Mouse (Mus musculus) layer of hippocampus, adult 2 months (tissue): Measurements from ENCODE around the gene Trabd. TPM values are rescaled to one million over a fixed set of nuclear protein-coding genes. Genes with fewer than 3 reads are reported as not detected.

Source experiments
- DNase-seq, 2 experiments: peaks; one replicate each; pipeline ENCODE4 v3.0.0; 2022; ENCODE audit warnings: low spot score in 2 of 2
- H3K27ac ChIP-seq: fragments of 200-600 bp; 2 replicates; pipeline ENCODE4 v1.8.1; 2022
- H3K4me3 ChIP-seq: fragments of 200-600 bp; 2 replicates; pipeline ENCODE4 v1.8.1; 2022; ENCODE audit warnings: mild to moderate bottlenecking
- CTCF ChIP-seq: fragments of 200-600 bp; conservative IDR thresholded peaks from 2 replicates; pipeline ENCODE4 v1.8.1; 2022; ENCODE audit warnings: antibody characterized with exemption, mild to moderate bottlenecking, moderate library complexity
- total RNA-seq, 2 experiments: library from RNA; stranded (reverse); gene quantifications; 2 replicates each; pipeline ENCODE4 v1.2.3; 2021

Gene Trabd
- total RNA-seq, 2 experiments from 2014 or later: 21.4 to 24.2 TPM

GRCm38 (mm10) chr15:89123595-89123994 is 48.7 kb downstream of the Trabd start:
- Histone ChIP-seq H3K27ac (peak overlapping the region; percentile 90), H3K4me3 (peak overlapping the region; percentile 64)
- DNase-seq: peak; percentile 37 to 62
- peak; percentile 71 for TF ChIP-seq CTCF

GRCm38 (mm10) chr15:89124312-89124711 is 49.4 kb downstream of the Trabd start:
- DNase-seq: no peak
- Histone ChIP-seq H3K27ac (no peak overlapping the region), H3K4me3 (no peak overlapping the region)
- TF ChIP-seq CTCF: no peak

- no peak for DNase-seq
- H3K4me3 ChIP-seq: no peak overlapping the region
- no peak overlapping the region for H3K27ac ChIP-seq
- no peak for TF ChIP-seq CTCF
Observed at GRCm38 (mm10) chr15:89125351-89125750, 50.4 kb downstream of the Trabd start.

- H3K4me3 ChIP-seq: no peak overlapping the region
- DNase-seq: no peak
- no peak overlapping the region for H3K27ac ChIP-seq
- no peak for TF ChIP-seq CTCF
Observed at GRCm38 (mm10) chr15:89126622-89127021, 51.7 kb downstream of the Trabd start.

GRCm38 (mm10) chr15:89127364-89127940 is 52.5 kb downstream of the Trabd start:
- TF ChIP-seq CTCF: no peak
- Histone ChIP-seq H3K27ac (peak overlapping the region; percentile 97; the same call in 1 of the 2 replicates), H3K4me3 (peak overlapping the region; percentile 80)
- DNase-seq: no peak

GRCm38 (mm10) chr15:89128382-89129350 is 53.7 kb downstream of the Trabd start, which contains the start of gene Hdac10:
TSS of gene Hdac10 (minus strand) at chr15:89128700.
- peak; percentile 94 for TF ChIP-seq CTCF
- peak within 1 kb of the TSS; percentile 97 for H3K27ac ChIP-seq
- H3K4me3 ChIP-seq: peak within 1 kb of the TSS; percentile 80
- DNase-seq: peak; percentile 70 to 76

- no peak for DNase-seq
- no peak overlapping the region for H3K4me3 ChIP-seq
- no peak for TF ChIP-seq CTCF
- no peak overlapping the region for H3K27ac ChIP-seq
Observed at GRCm38 (mm10) chr15:89130245-89130644, 55.3 kb downstream of the Trabd start.

GRCm38 (mm10) chr15:89131316-89131715 is 56.4 kb downstream of the Trabd start:
- Histone ChIP-seq H3K27ac (no peak overlapping the region), H3K4me3 (no peak overlapping the region)
- TF ChIP-seq CTCF: no peak
- DNase-seq: no peak

Other genes with a start within 250 kb of the Trabd start
- 10 to 100 TPM; 29.9 to 37.9 TPM for gene Pim3, start 212.9 kb upstream of the Trabd start, total RNA-seq
- gene Ttll8, start 120.7 kb upstream of the Trabd start, total RNA-seq: 1 to 10 TPM; 1.5 to 2.0 TPM
- 100 to 1,000 TPM; 114 to 116 TPM for gene Mlc1, start 96.1 kb upstream of the Trabd start, total RNA-seq
- gene Mov10l1, start 92.2 kb upstream of the Trabd start, total RNA-seq: not detected
- gene Panx2, start 15.4 kb upstream of the Trabd start, total RNA-seq: 100 to 1,000 TPM; 159 to 177 TPM
- gene Selenoo, start 14.0 kb downstream of the Trabd start, total RNA-seq: 10 to 100 TPM; 21.2 to 22.0 TPM
- 10 to 100 TPM; 31.0 to 31.5 TPM for gene Tubgcp6, start 48.0 kb downstream of the Trabd start, total RNA-seq
- gene Hdac10, start 53.6 kb downstream of the Trabd start, total RNA-seq: 10 to 100 TPM; 16.3 to 17.9 TPM
- 1 to 10 TPM; 4.4 to 5.6 TPM for gene Mapk12, start 65.6 kb downstream of the Trabd start, total RNA-seq
- gene Mapk11, start 74.5 kb downstream of the Trabd start, total RNA-seq: 10 to 100 TPM; 21.6 to 25.8 TPM
- 10 to 100 TPM; 49.7 to 59.1 TPM for gene Plxnb2, start 105.7 kb downstream of the Trabd start, total RNA-seq
- gene Dennd6b, start 121.4 kb downstream of the Trabd start, total RNA-seq: 10 to 100 TPM; 39.6 to 41.5 TPM
- 100 to 1,000 TPM; 170 to 172 TPM for gene Ppp6r2, start 136.4 kb downstream of the Trabd start, total RNA-seq
- gene Sbf1, start 240.2 kb downstream of the Trabd start, total RNA-seq: 100 to 1,000 TPM; 356 to 361 TPM
- gene Adm2, start 247.6 kb downstream of the Trabd start, total RNA-seq: not detected